Mouse (Mus musculus): ENCODE results near the gene Tmem88.

DNA sequence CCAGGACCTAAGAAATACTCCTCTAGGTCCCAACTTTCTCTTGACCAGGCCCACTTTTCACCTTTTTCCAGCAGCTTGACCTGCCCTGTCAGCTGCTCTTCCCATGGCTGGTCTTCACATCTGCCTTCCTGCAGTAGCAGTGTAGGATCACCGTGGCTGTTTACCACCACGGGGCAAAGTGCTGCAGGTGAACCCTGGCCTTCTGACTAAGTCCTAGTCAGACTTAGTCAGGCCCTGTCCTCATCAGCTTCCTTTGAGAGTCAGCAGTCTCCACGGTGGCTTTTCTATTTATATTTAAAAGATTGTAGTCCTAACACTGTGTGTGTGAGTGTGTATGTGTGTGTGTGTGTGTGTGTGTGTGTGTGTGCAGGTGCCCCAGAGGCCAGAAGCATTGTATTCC, 20.3 kb downstream of the Tmem88 start:
- no peak for TF ChIP-seq CTCF (IDR thresholded peaks at IDR 0.05; ENCODE audit: low read depth, low read length)
- peak; percentile 25; the same call in 1 of the 2 replicates for TF ChIP-seq POLR2A (IDR thresholded peaks at IDR 0.05; ENCODE audit: extremely low read depth, insufficient read depth, low read length)
